Mouse (Mus musculus) hindbrain, postnatal 0 days (tissue): ENCODE measurements at regions not wholly inside any gene's neighbourhood (a gene's known extent, or its start where the extent isn't known, plus 50 kb on each side); places are given as distances from the start of the nearest gene placed in this dataset.

ENCODE experiments used
- ATAC-seq: fragments of 200-750 bp; cut with Nextera tagmentation; 2 replicates; pipeline ENCODE4 v1.8.0; 2017; ENCODE audit warnings: mild to moderate bottlenecking, moderate TSS enrichment, moderate library complexity
- DNase-seq: peaks from one replicate; pipeline ENCODE4 v3.0.0-alpha.2; 2015; ENCODE audit warnings: low spot score
- H3K27ac ChIP-seq: fragments of 300-500 bp; sonication (generic); 2 replicates; pipeline ENCODE4 v1.5.1; 2014; ENCODE audit warnings: mild to moderate bottlenecking
- H3K27me3 ChIP-seq: fragments of 300-500 bp; sonication (generic); 2 replicates; pipeline ENCODE4 v1.6.1; 2014; ENCODE audit warnings: low read length, mixed read lengths; ENCODE audit not compliant: insufficient read depth
- H3K36me3 ChIP-seq: fragments of 300-500 bp; sonication (generic); 2 replicates; pipeline ENCODE4 v1.6.1; 2014; ENCODE audit warnings: low read length, mixed read lengths; ENCODE audit not compliant: insufficient read depth
- H3K4me1 ChIP-seq: fragments of 300-500 bp; sonication (generic); 2 replicates; pipeline ENCODE4 v1.6.1; 2014; ENCODE audit warnings: antibody characterized with exemption, low read length, mixed read lengths; ENCODE audit not compliant: insufficient read depth
- H3K4me2 ChIP-seq: fragments of 300-500 bp; sonication (generic); 2 replicates; pipeline ENCODE4 v1.6.1; 2014; ENCODE audit warnings: low read depth, mild to moderate bottlenecking, low read length, moderate library complexity, mixed read lengths
- H3K4me3 ChIP-seq: fragments of 300-500 bp; sonication (generic); 2 replicates; pipeline ENCODE4 v1.5.1; 2014; ENCODE audit warnings: low read length
- H3K9ac ChIP-seq: fragments of 300-500 bp; sonication (generic); replicated peaks from 2 replicates; pipeline ENCODE4 v1.6.1; 2014; ENCODE audit warnings: mild to moderate bottlenecking, low read length, moderate library complexity, mixed read lengths
- H3K9me3 ChIP-seq: fragments of 300-500 bp; sonication (generic); 2 replicates; pipeline ENCODE4 v1.6.1; 2016; ENCODE audit warnings: low read length, mixed read lengths
- CTCF ChIP-seq: IDR thresholded peaks from 2 replicates; pipeline ENCODE4 v1.5.1; 2016; ENCODE audit warnings: antibody characterized with exemption, control low read depth, low read depth
- WGBS: fragments of 180-500 bp; shearing (Covaris S2); extraction: QIAGEN DNeasy Blood & Tissue Kit; methylation state at CpG from one replicate; pipeline ENCODE4 v1.1.7; 2014; 5-methylcytosine and 5-hydroxymethylcytosine counted together

GRCm38 (mm10) chr11:111409266-111409665, 343.3 kb downstream of the Kcnj2 start:
- Histone ChIP-seq H3K4me3 (no peak overlapping the region), H3K4me1 (no peaks in the 10 kb centered on the region), H3K27me3 (no peaks in the 10 kb centered on the region), H3K36me3 (no peaks in the 10 kb centered on the region), H3K9ac (no peak overlapping the region), H3K27ac (no peak overlapping the region), H3K4me2 (no peak overlapping the region), H3K9me3 (no peaks in the 10 kb centered on the region)
- 70% methylated on average over 2 of the region's 2 CpGs for WGBS
- no peak for TF ChIP-seq CTCF
- peak; percentile 10 for DNase-seq
- no peak for ATAC-seq

GRCm38 (mm10) chr11:111424871-111425270, 358.9 kb downstream of the Kcnj2 start:
- ATAC-seq (no peak), DNase-seq (no peak)
- Histone ChIP-seq H3K4me1 (no peaks in the 10 kb centered on the region), H3K9me3 (no peaks in the 10 kb centered on the region), H3K4me2 (no peak overlapping the region), H3K36me3 (no peaks in the 10 kb centered on the region), H3K9ac (no peak overlapping the region), H3K27ac (no peak overlapping the region), H3K4me3 (no peak overlapping the region), H3K27me3 (no peaks in the 10 kb centered on the region)
- no peak for TF ChIP-seq CTCF
- WGBS: 66% methylated on average over 4 of the region's 4 CpGs

- Histone ChIP-seq H3K36me3 (no peaks in the 10 kb centered on the region), H3K27me3 (no peaks in the 10 kb centered on the region), H3K4me2 (no peak overlapping the region), H3K9me3 (no peaks in the 10 kb centered on the region), H3K9ac (no peak overlapping the region), H3K4me1 (no peaks in the 10 kb centered on the region), H3K27ac (no peak overlapping the region), H3K4me3 (no peak overlapping the region)
- TF ChIP-seq CTCF: no peak
- DNase-seq (no peak), ATAC-seq (no peak)
- 78% methylated on average over 4 of the region's 4 CpGs for WGBS
Observed at GRCm38 (mm10) chr11:111426715-111427114, 360.8 kb downstream of the Kcnj2 start.

DNA sequence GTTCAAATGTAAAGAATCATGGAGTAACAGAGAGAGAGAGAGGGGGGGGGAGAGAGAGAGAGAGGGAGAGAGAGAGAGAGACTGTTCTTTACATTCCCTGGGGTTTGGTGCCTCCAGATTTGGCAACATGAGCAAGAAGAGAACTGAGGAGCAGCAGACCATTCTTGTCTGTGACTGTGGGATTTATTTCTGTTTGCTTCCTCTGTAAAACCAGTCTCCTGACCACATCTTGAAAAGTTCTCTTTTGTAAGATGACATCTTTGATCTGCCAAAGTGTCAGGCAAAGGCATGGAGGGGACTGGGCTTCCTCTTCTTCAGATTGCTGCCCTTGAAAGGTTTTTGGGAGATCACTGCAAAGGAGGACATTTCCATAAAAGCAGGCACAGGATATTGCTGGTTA, 376.3 kb downstream of the Kcnj2 start:
- no peak overlapping the region for H3K9ac ChIP-seq
- ATAC-seq (no peak), DNase-seq (no peak)
- H3K27ac ChIP-seq: no peak overlapping the region
- H3K9me3 ChIP-seq: no peaks in the 10 kb centered on the region
- TF ChIP-seq CTCF: no peak
- no peaks in the 10 kb centered on the region for H3K27me3 ChIP-seq
- no peaks in the 10 kb centered on the region for H3K36me3 ChIP-seq
- no peak overlapping the region for H3K4me3 ChIP-seq
- no peak overlapping the region for H3K4me2 ChIP-seq
- no peaks in the 10 kb centered on the region for H3K4me1 ChIP-seq

GRCm38 (mm10) chr11:111443381-111443780, 377.4 kb downstream of the Kcnj2 start:
- no peaks in the 10 kb centered on the region for H3K36me3 ChIP-seq
- H3K9ac ChIP-seq: no peak overlapping the region
- no peak for DNase-seq
- H3K4me1 ChIP-seq: no peaks in the 10 kb centered on the region
- WGBS: 78% methylated on average over 1 of the region's 1 CpGs
- no peak for ATAC-seq
- TF ChIP-seq CTCF: no peak
- no peak overlapping the region for H3K4me3 ChIP-seq
- no peaks in the 10 kb centered on the region for H3K27me3 ChIP-seq
- H3K4me2 ChIP-seq: no peak overlapping the region
- H3K9me3 ChIP-seq: no peaks in the 10 kb centered on the region
- no peak overlapping the region for H3K27ac ChIP-seq

DNA sequence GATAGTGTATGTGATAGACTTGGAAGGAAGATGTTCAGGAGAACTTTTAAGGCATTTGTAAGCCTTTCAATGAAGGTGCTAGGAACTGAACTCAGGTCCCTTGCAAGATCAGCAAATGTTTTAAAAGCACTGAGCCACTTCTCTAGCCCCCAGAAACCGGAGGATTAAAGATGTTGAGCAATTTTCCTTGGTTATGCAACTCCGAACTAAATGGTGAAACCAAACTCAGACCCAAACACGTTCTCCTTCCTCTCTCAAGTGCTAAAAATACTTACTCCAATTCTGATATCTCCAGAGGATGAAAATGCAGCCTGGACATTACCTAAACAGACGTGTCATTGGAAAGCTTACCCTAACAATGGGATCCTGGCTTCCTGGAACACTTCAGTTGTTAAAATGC, 378.8 kb downstream of the Kcnj2 start:
- no peak for DNase-seq
- WGBS: 82% methylated on average over 4 of the region's 4 CpGs
- TF ChIP-seq CTCF: no peak

GRCm38 (mm10) chr11:111445764-111446163, 379.8 kb downstream of the Kcnj2 start:
- H3K4me2 ChIP-seq: no peak overlapping the region
- DNase-seq (peak; percentile 91), ATAC-seq (peak; percentile 29; the same call in 1 of the 2 replicates)
- TF ChIP-seq CTCF: peak; percentile 74
- H3K9me3 ChIP-seq: no peaks in the 10 kb centered on the region
- no peak overlapping the region for H3K4me3 ChIP-seq
- no peak overlapping the region for H3K27ac ChIP-seq
- H3K9ac ChIP-seq: no peak overlapping the region
- H3K36me3 ChIP-seq: no peaks in the 10 kb centered on the region
- H3K4me1 ChIP-seq: no peaks in the 10 kb centered on the region
- no peaks in the 10 kb centered on the region for H3K27me3 ChIP-seq
- 15% methylated on average over 4 of the region's 4 CpGs for WGBS

More for the DNA sequence above, 378.8 kb downstream of the Kcnj2 start:
- H3K4me3 ChIP-seq: no peak overlapping the region
- H3K27me3 ChIP-seq: no peaks in the 10 kb centered on the region
- no peaks in the 10 kb centered on the region for H3K4me1 ChIP-seq
- no peak for ATAC-seq
- no peaks in the 10 kb centered on the region for H3K9me3 ChIP-seq
- H3K27ac ChIP-seq: no peak overlapping the region
- no peak overlapping the region for H3K4me2 ChIP-seq
- no peaks in the 10 kb centered on the region for H3K36me3 ChIP-seq
- H3K9ac ChIP-seq: no peak overlapping the region
